Mouse (Mus musculus) frontal cortex, postnatal 14 days (tissue): ENCODE measurements around the gene Gcnt1.

ENCODE experiments used
- DNase-seq, 2 experiments: peaks; one replicate each; pipeline ENCODE4 v3.0.0; 2022; ENCODE audit warnings: low spot score in 2 of 2

Gcnt1 gene

DNA sequence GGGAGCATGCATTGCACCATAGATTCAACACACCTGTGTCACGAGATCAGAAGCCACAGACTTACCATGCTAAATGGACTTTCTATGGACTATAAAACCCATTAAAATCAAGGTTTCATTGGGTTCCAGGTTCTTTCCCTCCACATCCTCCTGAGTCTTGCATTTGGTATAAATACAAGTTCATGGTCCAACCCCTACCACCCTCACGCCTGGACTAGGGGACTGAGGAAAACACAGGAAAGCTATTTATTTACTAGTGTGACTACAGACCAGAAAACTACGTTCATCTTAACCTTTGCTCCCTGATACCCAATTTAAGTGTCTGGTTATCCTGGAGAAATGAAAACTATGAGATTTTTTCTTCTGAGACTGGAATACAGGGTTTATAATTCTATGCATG, at the start of gene Gcnt1:
Gene Gcnt1, minus strand, starts transcription at position 144 of the 400 bp plus-strand sequence.
- DNase-seq = no peak

DNA sequence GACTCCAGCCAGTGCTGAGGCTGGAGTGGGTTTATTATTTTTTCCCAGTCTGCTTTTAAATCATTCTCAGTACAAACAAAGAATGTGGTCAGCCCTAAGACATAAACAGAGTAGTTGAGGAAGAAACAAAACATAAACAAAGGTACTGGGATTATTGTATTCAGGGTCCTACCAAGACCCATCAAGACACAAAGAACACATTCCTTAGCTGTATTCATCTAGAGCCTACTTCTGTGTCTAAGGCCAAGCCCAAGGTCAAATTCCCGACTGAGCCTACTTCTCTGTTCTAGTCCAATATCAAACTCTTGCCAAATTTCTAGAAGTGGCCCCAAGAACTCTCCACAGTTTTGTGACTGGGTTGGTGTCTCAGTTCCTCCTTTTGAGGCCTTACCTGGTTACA, 45.2 kb upstream of the Gcnt1 start:
- no peak for DNase-seq

GRCm38 (mm10) chr19:17412915-17413459, 40.3 kb upstream of the Gcnt1 start:
- DNase-seq = no peak

GRCm38 (mm10) chr19:17410465-17411065, 37.9 kb upstream of the Gcnt1 start:
- no peak for DNase-seq

- DNase-seq = no peak
Observed at GRCm38 (mm10) chr19:17409351-17409750, 36.7 kb upstream of the Gcnt1 start.

DNA sequence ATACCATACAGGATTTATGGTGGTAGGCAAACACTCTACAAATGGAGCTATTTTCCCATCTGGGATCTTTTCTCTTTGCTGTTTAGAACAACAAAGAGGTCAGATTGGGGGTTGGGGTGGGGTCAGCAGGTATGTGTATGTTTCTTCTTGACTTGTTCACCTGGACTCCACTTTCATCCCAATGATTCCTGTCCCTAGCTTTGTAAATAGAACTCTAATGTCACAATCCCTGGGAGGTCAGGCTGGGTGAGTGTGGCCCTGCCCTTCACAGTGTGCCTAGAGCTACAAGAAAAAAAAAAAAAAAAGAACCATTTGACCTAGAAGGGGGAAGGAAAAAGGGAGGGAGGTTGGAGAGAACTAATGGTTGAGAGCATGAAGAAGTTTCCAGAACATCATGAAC, 35.9 kb upstream of the Gcnt1 start:
- no peak for DNase-seq

DNA sequence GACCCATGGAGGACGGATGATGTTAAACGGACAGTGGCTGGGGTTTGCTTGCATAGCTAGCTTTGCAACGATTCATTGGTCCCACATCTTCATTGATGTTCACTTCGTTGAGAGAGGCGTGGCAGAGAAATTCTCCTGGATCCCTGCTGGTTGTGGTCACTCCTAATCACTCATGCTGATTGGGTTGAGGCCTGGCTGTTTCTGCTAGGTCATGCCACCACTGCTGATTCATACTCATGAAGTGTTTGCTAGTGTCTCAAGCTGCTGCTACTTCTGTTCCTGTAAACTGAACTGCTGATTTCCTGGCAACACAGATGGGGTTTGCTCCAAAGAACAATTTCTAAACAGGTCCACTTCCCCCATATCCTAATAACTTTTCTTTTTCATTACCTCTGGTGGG, 34.2 kb upstream of the Gcnt1 start:
- no peak for DNase-seq

DNA sequence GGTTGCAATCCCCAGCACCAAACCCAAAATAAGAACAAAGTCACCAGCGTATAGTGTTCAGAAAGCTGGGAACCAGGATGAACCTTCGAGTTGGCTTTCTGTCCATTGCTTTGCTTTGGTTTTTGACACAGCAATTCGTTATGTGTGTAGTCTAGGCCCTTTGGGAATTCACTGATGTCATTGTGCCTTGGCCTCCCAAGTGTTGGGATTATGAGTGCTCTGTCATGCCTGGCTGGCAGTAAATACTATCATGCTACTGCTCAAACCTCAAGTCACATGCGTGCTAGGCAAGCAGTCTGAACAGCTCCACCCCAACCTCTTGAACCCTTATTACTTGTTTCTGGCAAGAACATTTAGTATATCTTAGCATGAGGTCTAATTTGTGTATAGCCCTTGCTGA, 30.5 kb upstream of the Gcnt1 start:
- no peak for DNase-seq

- no peak for DNase-seq
Observed at GRCm38 (mm10) chr19:17400571-17400970, 27.9 kb upstream of the Gcnt1 start.

GRCm38 (mm10) chr19:17399965-17400364, 27.3 kb upstream of the Gcnt1 start:
- DNase-seq = no peak

DNA sequence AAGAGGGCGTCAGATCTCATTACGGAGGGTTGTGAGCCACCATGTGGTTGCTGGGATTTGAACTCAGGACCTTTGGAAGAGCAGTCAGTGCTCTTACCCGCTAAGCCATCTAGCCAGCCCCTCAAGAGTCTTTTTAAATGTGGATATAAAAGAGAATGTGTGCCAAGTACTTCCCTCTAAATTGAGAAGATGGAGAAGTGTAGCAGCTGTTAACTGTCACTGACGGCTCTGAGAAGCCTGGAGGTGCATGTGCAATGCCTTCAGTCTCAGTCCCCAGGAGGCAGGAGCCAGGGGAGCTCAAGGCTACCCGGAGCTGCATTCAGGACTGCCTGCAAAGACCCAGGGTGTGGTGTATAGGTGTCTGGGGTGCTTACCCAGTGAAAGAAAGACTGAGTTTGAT, 25.3 kb upstream of the Gcnt1 start:
- no peak for DNase-seq

DNA sequence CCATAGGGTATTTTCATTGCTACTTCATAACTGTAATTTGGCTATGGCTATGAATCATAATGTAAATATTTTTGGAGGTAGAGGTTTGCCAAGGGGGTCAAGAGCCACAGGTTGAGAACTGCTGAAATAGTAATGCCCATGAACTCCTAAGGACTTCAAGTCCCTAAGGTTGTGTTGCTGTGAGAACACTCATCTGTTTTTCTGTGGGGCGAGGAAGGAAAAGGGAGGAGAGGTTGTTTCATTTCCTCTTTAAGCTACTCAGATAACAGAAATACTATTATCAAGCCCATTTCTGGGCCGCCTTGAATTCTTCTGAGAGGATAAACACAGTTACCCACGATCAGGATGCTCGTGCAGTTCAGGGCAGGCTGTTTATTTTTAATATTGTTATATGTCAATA, 24.2 kb upstream of the Gcnt1 start:
- DNase-seq = no peak

DNA sequence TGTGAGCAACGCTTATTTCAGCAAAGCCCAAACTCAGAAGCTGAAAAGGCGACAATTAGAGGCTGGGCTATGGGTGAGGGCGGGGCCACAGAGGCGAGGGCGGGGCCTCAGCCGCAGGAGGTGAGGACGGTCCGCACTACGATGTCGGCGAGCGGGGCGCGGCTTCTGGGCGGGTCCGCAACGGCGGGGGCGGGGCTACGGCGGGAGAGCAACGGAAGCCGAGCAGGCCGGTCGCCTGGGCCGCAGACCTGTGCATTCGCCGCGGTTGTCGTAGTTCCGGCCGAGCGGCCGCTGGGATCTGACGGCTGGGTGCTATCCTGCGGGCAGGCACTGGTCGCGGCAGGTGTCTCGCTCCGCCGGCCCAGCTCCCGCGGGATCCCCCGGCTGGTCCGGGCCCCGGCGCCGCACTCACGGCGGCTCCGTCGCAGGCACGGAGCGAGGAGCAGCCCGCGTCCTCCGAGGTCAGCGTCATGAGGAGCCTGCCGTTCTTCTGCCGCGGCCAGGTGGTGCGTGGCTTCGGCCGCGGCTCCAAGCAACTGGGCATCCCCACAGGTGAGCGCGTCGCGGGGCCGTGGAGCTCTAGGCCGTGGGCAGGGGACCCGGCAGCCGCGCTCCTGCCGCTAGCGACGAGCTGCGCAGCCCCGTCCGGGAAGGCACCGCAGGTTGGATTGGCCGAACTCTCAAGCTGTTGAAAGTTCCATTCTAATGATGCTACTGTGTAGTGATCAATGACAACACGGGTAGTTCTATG, 21.4 kb upstream of the Gcnt1 start, which contains the start of gene Rfk:
Gene Rfk, plus strand, starts transcription at position 203 of the 751 bp plus-strand sequence.
- DNase-seq = peak; percentile 67 to 85

DNA sequence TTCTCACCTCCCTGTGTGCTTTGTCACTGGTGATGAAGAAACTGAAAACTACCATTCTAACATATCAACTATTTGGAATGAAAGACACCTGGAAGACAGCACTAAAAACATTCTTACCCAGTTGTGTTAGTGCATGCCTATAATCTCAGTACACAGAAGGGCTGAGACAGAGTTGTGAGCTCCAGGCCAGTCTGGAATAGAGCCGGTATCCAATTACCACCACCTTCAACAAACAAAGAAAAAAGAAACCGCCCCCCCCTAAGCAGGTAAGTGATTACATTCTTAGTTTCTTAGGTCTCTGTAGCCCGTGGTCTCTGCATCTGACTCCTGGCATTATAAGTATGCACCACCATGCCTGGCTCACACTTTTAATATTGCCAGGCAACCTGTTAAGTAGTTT, 20.2 kb upstream of the Gcnt1 start:
- DNase-seq = no peak

DNA sequence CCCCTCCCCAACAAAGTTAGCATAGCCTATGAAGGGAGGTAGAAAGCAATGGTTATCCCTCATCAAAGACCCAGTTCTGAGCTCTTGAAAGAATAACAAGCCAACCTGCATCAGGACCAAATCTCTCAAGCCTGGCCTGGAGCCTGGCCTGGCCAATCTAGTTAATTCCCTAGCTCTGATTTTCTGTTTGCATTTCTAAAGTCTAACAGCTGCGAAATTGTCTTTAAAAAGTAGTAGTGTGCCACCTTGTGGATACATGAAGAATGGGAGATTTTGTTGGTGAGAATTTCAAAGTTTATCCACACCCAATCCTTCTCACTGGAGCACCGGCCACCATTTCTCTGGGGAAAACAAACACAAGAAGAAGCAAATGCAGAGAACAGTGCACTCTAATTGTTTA, 15.8 kb upstream of the Gcnt1 start:
- DNase-seq = no peak

DNA sequence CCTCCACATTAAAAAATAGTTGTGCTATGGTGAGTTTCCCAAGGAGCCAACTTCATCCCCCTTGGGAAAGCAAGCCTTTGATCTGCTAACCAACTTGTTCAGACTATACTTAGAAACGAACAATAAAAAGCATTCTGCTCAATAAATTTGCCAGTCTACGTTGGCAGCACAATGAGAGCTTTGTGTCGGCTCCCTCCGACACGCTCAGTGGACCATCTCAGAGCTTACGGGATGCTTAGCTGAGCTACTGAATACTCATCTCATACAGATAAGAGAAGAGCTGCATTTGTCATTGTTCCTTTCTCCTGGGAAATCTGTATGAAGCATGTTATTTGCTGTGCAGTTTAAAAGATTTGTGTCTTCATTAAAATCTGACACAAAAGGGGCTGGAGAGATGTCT, 13.8 kb upstream of the Gcnt1 start:
- no peak for DNase-seq

DNA sequence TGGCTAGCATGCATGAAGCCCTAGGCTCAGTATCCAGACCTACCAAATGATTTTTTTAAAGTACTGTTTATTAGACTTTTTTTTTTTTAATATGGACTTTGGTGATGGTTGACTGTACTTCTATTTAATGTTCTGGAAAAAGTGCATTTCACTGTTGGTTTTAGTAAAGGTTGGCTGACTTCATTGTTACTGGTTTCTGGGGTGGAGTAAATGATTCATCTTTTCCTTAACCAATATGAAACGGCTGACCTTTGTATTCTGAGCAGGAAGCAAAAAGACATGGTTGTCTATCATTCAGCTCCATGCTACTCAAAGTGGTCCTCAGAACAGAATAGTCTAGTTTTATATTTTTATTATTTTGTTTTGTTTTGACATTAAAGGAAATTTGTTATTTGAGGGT, 12.8 kb upstream of the Gcnt1 start:
- DNase-seq = no peak

- DNase-seq = no peak
Observed at GRCm38 (mm10) chr19:17385022-17385421, 12.4 kb upstream of the Gcnt1 start.

DNA sequence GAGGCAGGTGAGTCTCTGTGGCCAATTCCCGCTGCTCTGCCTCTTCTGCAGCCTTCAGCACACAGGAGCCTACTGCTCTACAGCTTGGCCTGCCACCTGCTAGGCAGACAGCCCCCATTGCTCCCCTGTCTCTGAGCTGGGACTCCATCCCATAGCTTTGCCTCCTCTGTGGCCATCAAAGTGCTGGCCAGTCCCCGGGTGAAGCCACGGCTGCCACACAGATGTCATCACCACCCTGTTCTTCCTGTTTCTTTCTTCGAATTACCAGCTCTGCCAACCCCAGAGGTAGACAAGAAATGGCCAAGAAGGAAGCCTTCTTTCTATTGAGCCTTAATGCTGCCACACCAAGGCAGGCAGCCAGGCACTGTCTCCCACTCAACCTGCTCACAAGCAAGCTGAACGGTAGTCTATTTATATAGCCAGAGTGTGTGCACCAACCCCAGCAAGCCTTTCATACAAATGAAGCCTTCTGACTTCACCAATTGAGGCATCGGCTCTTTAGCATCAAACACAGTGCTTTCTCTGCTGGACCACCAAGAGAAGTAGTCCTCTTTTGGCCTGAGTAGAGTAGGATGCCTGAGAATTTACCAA, 10.3 kb upstream of the Gcnt1 start:
- DNase-seq = no peak

GRCm38 (mm10) chr19:17380549-17380948, 7.9 kb upstream of the Gcnt1 start:
- no peak for DNase-seq

- no peak for DNase-seq
Observed at GRCm38 (mm10) chr19:17378845-17379244, 6.2 kb upstream of the Gcnt1 start.

DNA sequence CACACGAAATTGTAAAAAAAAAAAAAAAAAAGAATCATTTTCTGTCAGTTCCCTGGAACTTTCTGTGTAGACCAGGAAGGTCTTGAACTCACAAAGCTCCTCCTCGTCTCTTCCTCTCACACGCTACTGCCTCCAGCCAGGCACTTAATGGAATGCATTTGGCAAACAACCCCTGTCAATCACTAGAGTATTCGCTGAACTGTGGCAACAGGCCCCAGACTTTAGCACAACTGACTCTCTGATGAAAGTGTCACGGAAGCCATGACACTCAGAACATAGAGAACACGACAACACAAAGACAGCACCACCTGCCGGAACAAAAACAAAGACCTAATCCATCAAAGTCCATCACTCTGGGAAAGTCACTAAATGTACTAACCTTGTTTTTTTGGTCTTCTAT, 3.1 kb downstream of the Gcnt1 start:
- DNase-seq = no peak

DNA sequence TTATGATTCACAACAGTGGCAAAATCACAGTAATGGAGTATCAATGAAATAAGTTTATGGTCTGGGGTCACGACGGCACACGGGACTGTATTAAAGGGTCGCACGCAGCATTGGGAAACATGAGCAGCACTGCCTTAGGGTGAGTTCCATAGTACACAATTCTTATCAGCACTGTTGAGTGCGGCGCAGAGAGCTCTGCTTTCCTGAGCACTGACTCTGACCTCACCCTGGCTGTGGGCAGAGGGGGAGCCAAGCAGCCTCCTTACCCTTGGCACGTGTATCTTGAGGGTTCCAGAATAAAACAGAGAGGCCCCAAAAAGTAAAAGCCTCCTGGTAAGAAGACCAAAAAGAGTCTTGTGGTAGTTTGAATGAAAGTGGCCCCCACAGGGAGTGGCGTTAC, 4.1 kb downstream of the Gcnt1 start:
- no peak for DNase-seq
